Mouse (Mus musculus) CH12.LX (cell line): ENCODE measurements at regions not wholly inside any gene's neighbourhood (a gene's known extent, or its start where the extent isn't known, plus 50 kb on each side); places are given as distances from the start of the nearest gene placed in this dataset.

ENCODE experiments used
- HCFC1 ChIP-seq: IDR thresholded peaks from 2 replicates; pipeline ENCODE4 v1.6.1; 2012; ENCODE audit warnings: low read depth, mild to moderate bottlenecking, inconsistent platforms, low read length, improper control_type of control experiment
- POLR2AphosphoS2 ChIP-seq: IDR thresholded peaks from 2 replicates; pipeline ENCODE4 v1.6.1; 2011; ENCODE audit warnings: low read depth, low read length, improper control_type of control experiment
- SMC3 ChIP-seq: IDR thresholded peaks from 2 replicates; pipeline ENCODE4 v1.6.1; 2011; ENCODE audit warnings: low read depth, low read length, improper control_type of control experiment

GRCm38 (mm10) chr13:112120346-112120745 is 167.9 kb upstream of the Ankrd55 start:
- TF ChIP-seq SMC3 (no peak), POLR2AphosphoS2 (no peak), HCFC1 (no peak)
